Mouse (Mus musculus) brain, embryonic 18.5 days (tissue): ENCODE measurements around the gene Car14.
"Not testable (repeated sequence)": the region's sequence is repeated elsewhere in the genome, so short reads cannot be mapped to it uniquely, and the experiment has no call there.

ENCODE experiments used
- DNase-seq: peaks from one replicate; pipeline ENCODE4 v3.0.0-alpha.2; 2012; ENCODE audit warnings: low read depth, low spot score

Car14 gene

GRCm38 (mm10) chr3:95857050-95857449 lies 47.4 kb downstream of the Car14 start:
- not testable (repeated sequence) for DNase-seq

GRCm38 (mm10) chr3:95856115-95856514 lies 48.4 kb downstream of the Car14 start:
- DNase-seq = no peak

GRCm38 (mm10) chr3:95855502-95856089 lies 48.9 kb downstream of the Car14 start, which contains the start of gene Prpf3:
Gene Prpf3, minus strand, starts transcription at chr3:95855885.
- DNase-seq = peak; percentile 80

- DNase-seq = no peak
These were observed 53.2 kb downstream of the Car14 start for GRCm38 (mm10) chr3:95851317-95851716.

- no peak for DNase-seq
These were observed 53.9 kb downstream of the Car14 start for GRCm38 (mm10) chr3:95850611-95851010.
